9 mouse cellular contexts compared by ENCODE assay signal in the genomic region with DNA sequence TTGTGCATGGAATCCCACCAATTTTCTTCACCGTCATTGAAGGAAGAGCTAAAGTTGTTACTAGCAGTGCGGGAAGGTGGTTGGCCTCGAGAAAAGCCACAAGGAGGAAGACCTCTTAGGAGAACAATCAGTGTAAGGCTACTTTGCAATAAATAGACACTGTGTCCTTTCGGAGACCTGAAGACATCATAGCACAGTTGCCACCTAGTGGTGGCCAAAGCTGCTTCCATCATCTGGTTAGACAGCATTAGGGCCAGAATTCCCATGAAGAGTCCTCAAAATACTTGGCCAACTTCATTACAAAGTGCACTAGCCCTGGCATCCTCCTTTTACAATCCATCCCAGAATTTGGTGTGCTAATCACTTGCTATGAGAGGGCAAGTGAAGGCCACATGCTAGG. TPM values are rescaled to one million over a fixed set of nuclear protein-coding genes. Genes with fewer than 3 reads are reported as not detected.
DNase-seq lines count a peak whose midpoint lies in the region; ATAC-seq and TF ChIP-seq lines count a peak whose summit lies in the region.
"Had no signal": no experiment of that assay in that cellular context is flagged by ENCODE, and none has a peak within 500 bp of the region (broad histone marks: within the 10 kb centered on the region; RNA-seq: fewer than 3 reads in every experiment).

No protein-coding gene starts in this region.

- ATAC-seq in forebrain, postnatal 0 days, result no peak

- H3K9ac ChIP-seq in forebrain, postnatal 0 days, result no peak overlapping the region
- H3K9ac ChIP-seq: neural tube, embryonic 13.5 days had no signal

- 79% methylated on average over 4 of the region's 4 CpGs for WGBS in forebrain, postnatal 0 days
- WGBS in forebrain, embryonic 10.5 days, result 73% methylated on average over 4 of the region's 4 CpGs

- no peak for DNase-seq in forebrain, postnatal 0 days
- DNase-seq in forebrain, embryonic 10.5 days (ENCODE audit: extremely low spot score, low spot score), result no peak
- DNase-seq in lung, postnatal 10 days, result peak; percentile 5
- DNase-seq in lung, adult 18-20 months, result no peak
- peak; percentile 54 for DNase-seq in embryo, embryonic 11 days
- DNase-seq in skeletal muscle tissue, adult 2 months (ENCODE audit: low read depth, low spot score), result peak; percentile 30
- no peak for DNase-seq in heart, postnatal 25 days (ENCODE audit: low spot score)
- no peak for DNase-seq in right cerebral cortex, postnatal 25 days

- no peaks in the 10 kb centered on the region for H3K27me3 ChIP-seq in forebrain, postnatal 0 days (ENCODE audit: insufficient read depth, low read length)
- no peaks in the 10 kb centered on the region for H3K27me3 ChIP-seq in forebrain, embryonic 10.5 days (ENCODE audit: poor library complexity, severe bottlenecking)
- H3K27me3 ChIP-seq: neural tube, embryonic 13.5 days had no signal

- H3K4me1 ChIP-seq in forebrain, postnatal 0 days (ENCODE audit: insufficient read depth), result no peaks in the 10 kb centered on the region
- no peaks in the 10 kb centered on the region for H3K4me1 ChIP-seq in forebrain, embryonic 10.5 days
- H3K4me1 ChIP-seq: neural tube, embryonic 13.5 days had no signal

- H3K36me3 ChIP-seq in forebrain, postnatal 0 days (ENCODE audit: insufficient read depth), result no peaks in the 10 kb centered on the region
- H3K36me3 ChIP-seq in forebrain, embryonic 10.5 days (replicated peaks), result no peaks in the 10 kb centered on the region
- H3K36me3 ChIP-seq: neural tube, embryonic 13.5 days had no signal

- no peaks in the 10 kb centered on the region for H3K9me3 ChIP-seq in forebrain, postnatal 0 days (ENCODE audit: low read length)
- no peaks in the 10 kb centered on the region for H3K9me3 ChIP-seq in forebrain, embryonic 10.5 days
- H3K9me3 ChIP-seq: neural tube, embryonic 13.5 days had no signal

- H3K4me3 ChIP-seq in forebrain, postnatal 0 days (ENCODE audit: low read depth, low read length), result no peak overlapping the region
- no peak overlapping the region for H3K4me3 ChIP-seq in forebrain, embryonic 10.5 days
- H3K4me3 ChIP-seq: neural tube, embryonic 13.5 days had no signal

- no peak overlapping the region for H3K27ac ChIP-seq in forebrain, postnatal 0 days (ENCODE audit: low read depth, low read length)
- no peak overlapping the region for H3K27ac ChIP-seq in forebrain, embryonic 10.5 days
- H3K27ac ChIP-seq: neural tube, embryonic 13.5 days had no signal

- no peak overlapping the region for H3K4me2 ChIP-seq in forebrain, postnatal 0 days (ENCODE audit: low read depth)
- H3K4me2 ChIP-seq: neural tube, embryonic 13.5 days had no signal

- intact Hi-C loops in heart, postnatal 25 days (cut with DNase I), result loop anchor here (2.0 kb wide), 1 partner anchor 271 kb away; no protein-coding TSS in a partner anchor

- peak; percentile 59 for TF ChIP-seq CTCF in forebrain, postnatal 0 days (IDR thresholded peaks at IDR 0.05; ENCODE audit: low read depth)

RNA-seq across cellular contexts. Expression of gene Sfrp4, which starts 13.2 kb away (rescaled TPM):
- total RNA-seq in forebrain, postnatal 0 days (2014; rRNA removed), result 1.7 and 2.2 TPM in 2 replicates
- polyA plus RNA-seq in forebrain, postnatal 0 days (2015; fragmentation: Nextera tagmentation; extraction: Ambion mirVana), result 1.5 and 3.0 TPM in 2 replicates
- 1.4 and 1.7 TPM in 2 replicates for polyA plus RNA-seq in forebrain, embryonic 10.5 days (2016; fragmentation: Nextera tagmentation; extraction: Ambion mirVana)
- total RNA-seq in heart, postnatal 25 days (2021), result under 1 TPM in 1 of 2 experiments, not detected in 1; 0.31 TPM

RNA-seq across cellular contexts. Expression of gene Epdr1, which starts 16.4 kb away (rescaled TPM):
- 29.6 and 29.8 TPM in 2 replicates for total RNA-seq in forebrain, postnatal 0 days (2014; rRNA removed)
- polyA plus RNA-seq in forebrain, postnatal 0 days (2015; fragmentation: Nextera tagmentation; extraction: Ambion mirVana), result 29.1 and 34.4 TPM in 2 replicates
- polyA plus RNA-seq in forebrain, embryonic 10.5 days (2016; fragmentation: Nextera tagmentation; extraction: Ambion mirVana), result 20.8 and 21.1 TPM in 2 replicates
- total RNA-seq in heart, postnatal 25 days (2021), result 10 to 100 TPM; 13.7 to 17.9 TPM

Comparison
In these comparisons a context has a peak if more than half of its experiments do, and no peak if none do; other contexts are left out.
1. DNase-seq: peak in lung, postnatal 10 days (single experiment), embryo, embryonic 11 days (single experiment) and skeletal muscle tissue, adult 2 months (single experiment); none in forebrain, postnatal 0 days (single experiment), forebrain, embryonic 10.5 days (single experiment), lung, adult 18-20 months (0 of 2), heart, postnatal 25 days (single experiment) and right cerebral cortex, postnatal 25 days (single experiment).